Mouse (Mus musculus) spleen, postnatal 4 days (tissue): ENCODE measurements around the gene Gpr155.

Source experiments
- DNase-seq, 2 experiments: peaks; one replicate each; pipeline ENCODE4 v3.0.0; 2022; ENCODE audit warnings: low spot score in 2 of 2

The Gpr155 gene

DNA sequence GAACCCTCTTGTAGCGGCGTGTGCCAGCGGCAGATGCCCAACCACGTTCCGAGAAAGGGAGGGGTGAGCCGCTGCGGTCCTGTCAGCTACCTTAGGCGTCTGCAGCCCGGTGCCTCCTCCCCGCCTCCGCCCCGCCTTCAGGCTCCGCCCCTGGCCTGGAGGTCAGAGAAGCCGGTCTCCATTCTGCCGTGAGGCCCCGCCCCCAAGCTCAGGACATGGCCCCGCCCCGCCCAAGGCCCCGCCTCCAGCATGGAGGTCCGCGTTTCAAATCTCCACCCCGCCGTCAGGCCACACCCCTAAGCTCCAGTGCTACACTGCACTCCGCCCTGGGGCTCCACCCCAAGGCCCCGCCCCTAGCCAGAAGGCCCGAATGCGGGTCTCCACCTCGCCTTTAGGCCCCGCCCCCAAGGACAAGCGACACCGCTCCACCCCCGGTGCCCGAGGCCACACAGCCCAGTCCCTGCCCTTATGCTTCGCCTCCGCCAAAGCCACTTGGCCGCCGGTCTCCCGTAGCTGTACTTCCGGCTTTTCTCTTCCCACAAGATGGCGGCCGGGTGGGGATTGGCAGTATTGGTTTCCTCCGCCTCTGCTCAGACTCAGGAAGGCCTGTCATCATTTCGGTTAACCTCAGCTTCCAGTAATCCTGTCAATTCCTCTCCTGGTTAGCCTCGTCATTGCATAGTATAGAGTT is at the start of gene Gpr155:
Gpr155 (minus strand) TSS at position 217 of the 691 bp plus-strand sequence.
- peak; percentile 100 for DNase-seq

DNA sequence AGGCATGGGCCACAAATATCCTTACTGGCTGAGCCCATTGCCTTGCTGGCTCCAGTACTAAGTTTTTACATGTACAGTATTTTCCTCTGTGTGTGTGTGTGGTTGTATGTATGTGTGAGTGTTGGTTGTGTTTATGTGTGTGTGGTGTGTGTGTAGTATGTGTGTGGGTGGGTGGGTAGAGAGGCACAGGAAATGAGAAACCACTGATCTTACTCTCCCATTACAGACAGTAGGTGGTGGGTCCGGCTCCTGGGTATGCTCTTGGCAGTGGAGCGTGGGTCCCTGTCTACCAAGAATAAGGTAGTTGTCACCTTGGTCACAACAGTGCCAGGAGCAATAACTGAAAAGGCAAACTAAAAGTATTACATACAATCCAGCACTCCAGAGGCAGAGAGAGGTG is 49.5 kb upstream of the Gpr155 start:
- no peak for DNase-seq

- DNase-seq: no peak
Observed at GRCm38 (mm10) chr2:73431959-73432396, 45.6 kb upstream of the Gpr155 start.

- DNase-seq: no peak
Observed at GRCm38 (mm10) chr2:73428803-73429468, 42.6 kb upstream of the Gpr155 start.

DNA sequence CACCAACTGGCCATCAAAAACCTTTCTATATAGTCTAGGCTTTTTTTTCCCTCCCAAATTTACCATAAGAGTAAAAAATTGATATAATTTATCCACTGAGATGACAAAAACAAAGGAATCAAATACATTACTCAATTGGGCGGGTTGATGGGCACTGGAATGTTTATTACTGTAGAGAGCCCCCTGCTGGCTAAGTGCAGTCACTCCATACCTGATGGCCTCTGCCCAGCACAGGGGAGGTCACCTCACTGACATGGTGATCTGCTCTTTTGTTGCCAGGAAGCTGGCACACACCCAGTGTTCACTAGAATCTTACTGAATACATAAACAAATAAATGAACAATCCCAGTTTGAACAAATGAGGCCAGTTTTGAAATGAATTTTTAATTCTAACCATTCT is 40.9 kb upstream of the Gpr155 start:
- DNase-seq: peak; percentile 42 to 74

- no peak for DNase-seq
Observed at GRCm38 (mm10) chr2:73425822-73426221, 39.5 kb upstream of the Gpr155 start.

DNA sequence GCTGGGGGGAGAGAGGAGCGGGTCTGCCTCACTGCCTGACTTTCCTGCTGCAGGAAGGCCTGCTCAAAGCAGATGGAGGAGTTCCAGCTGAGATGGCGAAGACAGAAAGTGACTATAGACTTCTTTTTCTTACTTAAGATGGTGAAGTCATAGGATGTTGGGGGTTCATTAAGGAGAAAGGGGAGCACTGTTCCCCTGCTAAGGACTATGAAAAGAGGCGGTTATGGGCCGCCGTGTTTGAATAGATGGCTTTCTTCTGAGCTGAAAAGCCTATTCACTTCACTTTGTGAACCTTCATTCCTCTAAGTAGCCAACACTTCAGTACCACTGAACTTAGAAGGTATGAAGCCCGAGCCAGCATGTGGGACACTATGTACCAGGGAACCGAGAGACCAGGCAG is 33.4 kb upstream of the Gpr155 start:
- no peak for DNase-seq

- DNase-seq: peak; percentile 28 to 70
Observed at GRCm38 (mm10) chr2:73419285-73419684, 32.9 kb upstream of the Gpr155 start.

GRCm38 (mm10) chr2:73415892-73416291 is 29.5 kb upstream of the Gpr155 start:
- DNase-seq: no peak

DNA sequence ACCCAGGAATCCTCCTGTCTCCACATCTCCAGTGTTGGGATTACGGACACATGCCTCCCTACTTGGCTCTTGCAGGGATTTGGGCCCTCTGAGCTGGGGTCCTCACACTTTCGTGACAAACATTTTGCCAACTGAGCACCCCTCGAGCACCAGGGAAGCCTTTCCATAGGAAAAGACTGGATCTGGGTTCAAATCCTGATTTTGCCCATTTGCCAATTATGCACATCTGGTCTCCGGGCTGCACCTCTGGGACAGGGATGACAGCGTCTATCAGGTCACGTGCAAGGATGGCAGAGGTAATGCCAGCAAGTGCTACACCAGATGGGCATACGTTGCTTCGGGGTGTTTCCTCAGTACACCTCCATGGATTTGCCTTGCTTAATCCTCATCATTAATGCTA is 23.7 kb upstream of the Gpr155 start:
- DNase-seq: no peak

GRCm38 (mm10) chr2:73407662-73408061 is 21.3 kb upstream of the Gpr155 start:
- no peak for DNase-seq

DNA sequence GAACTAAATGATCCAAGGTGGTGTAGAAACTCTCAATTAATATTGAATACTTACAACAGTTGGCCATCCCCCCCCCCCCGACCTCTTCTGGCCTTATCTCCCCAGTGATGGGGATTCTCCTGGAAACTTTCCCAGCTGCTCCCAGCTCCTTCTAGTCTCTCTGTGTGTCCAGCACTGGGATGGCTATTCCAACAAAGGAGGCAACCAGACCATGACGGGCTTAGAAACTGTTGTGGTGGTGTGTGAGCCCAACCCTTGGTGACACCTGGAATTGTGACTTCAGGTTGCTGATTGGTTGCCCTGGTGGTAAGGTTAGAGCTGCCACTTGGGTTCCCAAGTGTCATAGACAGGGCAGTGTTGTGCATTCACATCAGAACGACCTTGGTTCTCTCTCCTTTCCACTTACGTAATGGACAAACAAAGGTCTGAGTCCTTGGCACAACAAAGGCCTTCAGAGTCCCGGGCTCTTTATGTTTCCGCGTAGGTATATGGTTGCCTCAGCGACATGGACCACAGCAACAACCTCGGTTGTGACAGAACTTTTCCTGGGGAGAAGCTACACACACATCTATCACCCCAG is 20.1 kb upstream of the Gpr155 start:
- DNase-seq: no peak

DNA sequence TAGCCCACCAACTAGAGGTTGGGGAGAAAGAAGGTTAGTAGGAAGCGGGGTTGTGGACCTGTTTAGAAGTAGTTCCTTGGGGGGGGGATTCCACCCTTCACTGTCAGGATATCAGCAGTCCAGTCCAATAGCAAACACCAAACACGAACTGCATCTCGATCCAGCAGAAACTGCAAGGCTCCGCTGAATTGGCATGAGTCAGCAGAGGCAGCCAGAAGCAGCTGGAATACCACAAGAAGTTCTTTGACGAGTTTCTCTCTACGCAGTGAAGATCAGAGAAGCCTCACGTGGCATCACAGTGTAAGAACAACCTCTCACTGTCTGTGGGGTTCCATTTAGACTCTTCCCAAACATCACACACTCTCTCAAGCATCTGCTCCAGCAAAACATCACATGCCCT is 18.6 kb upstream of the Gpr155 start:
- no peak for DNase-seq

DNA sequence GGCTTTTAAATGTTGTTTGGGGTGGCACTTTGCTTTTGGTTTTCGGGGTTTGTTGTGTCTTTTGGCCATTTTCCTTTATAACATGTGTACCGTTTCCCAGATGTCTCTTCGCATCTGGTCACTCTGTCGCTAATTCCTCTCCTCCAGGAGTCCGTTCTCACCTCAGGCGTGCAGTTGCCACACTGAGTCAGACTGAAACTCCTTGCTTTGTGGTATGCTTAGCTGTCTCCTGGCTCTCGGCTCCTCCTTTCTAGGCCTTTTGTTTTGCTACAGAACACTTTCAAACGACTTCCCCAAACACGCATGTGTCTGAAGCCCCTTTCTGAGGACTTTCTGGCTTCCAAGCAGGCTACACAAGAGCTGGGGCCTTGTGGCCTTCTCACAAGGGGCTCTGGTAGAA is 18.1 kb upstream of the Gpr155 start:
- no peak for DNase-seq

GRCm38 (mm10) chr2:73403385-73404013 is 17.1 kb upstream of the Gpr155 start:
- DNase-seq: no peak

GRCm38 (mm10) chr2:73401689-73402088 is 15.3 kb upstream of the Gpr155 start:
- no peak for DNase-seq

DNA sequence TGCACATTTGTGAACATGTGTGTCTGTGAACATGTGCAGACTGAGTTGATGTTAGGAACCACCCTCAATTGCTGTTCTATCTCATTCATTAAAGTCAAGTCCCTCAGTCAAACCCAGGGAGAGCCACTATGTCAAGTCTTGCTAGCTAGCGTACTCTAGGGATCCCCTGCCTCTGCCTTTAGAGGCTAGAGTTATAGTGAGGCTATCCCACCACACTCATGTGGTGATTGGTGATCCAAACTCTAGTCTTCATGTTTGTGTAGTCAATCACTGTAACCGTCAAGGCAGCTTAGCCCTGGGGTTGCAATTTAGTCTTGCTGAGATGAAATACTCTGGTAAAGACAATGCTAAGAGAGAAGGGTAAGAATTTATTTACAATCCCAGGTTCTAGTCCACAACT is 11.1 kb upstream of the Gpr155 start:
- no peak for DNase-seq

GRCm38 (mm10) chr2:73396828-73397325 is 10.5 kb upstream of the Gpr155 start:
- no peak for DNase-seq

- DNase-seq: no peak
Observed at GRCm38 (mm10) chr2:73395516-73395915, 9.1 kb upstream of the Gpr155 start.

DNA sequence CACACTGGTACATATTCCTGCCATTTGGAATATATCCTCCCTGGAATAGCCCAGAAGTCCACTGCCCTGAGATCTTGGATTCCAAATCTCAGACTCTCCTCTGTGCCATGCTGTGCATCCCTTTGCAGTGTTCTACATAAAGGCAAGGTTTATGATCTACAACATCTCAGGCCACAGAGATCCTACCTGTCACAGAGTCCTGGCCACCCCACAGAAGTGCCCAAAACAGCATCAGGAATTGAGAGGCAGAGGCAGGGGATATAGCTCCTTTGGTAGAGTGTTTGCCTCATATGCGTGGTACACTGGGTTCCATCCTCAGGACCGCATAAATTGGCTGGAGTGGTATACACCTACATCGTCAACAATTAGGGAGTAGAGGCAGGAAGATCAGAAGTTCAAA is 8.1 kb upstream of the Gpr155 start:
- DNase-seq: no peak

GRCm38 (mm10) chr2:73392772-73393171 is 6.4 kb upstream of the Gpr155 start:
- no peak for DNase-seq

GRCm38 (mm10) chr2:73389951-73390350 is 3.6 kb upstream of the Gpr155 start:
- DNase-seq: no peak
